Mouse (Mus musculus): Measurements from ENCODE around the gene St5. TPM values are rescaled to one million over a fixed set of nuclear protein-coding genes. Genes with fewer than 3 reads are reported as not detected.
A peak's percentile ranks its signal among the peaks of the same experiment; 100 is the strongest.

Gene St5
- polyA plus RNA-seq, 1 experiment: 47.6 TPM

GRCm38 (mm10) chr7:109531501-109531900 lies 171.9 kb downstream of the St5 start:
- 74% methylated on average over 5 of the region's 5 CpGs for WGBS
- H3K36me3 ChIP-seq (ENCODE audit: control insufficient read depth, insufficient read depth, low read length): no peaks in the 10 kb centered on the region
- no peak overlapping the region for H3K27ac ChIP-seq (ENCODE audit: insufficient read depth, low read depth, low read length)

GRCm38 (mm10) chr7:109529741-109530140 lies 173.7 kb downstream of the St5 start:
- Histone ChIP-seq H3K36me3 (ENCODE audit: control insufficient read depth, insufficient read depth, low read length) (no peaks in the 10 kb centered on the region; the same call in 1 of the 2 replicates), H3K4me3 (ENCODE audit: insufficient read depth, low read depth, low read length) (no peak overlapping the region), H3K4me1 (ENCODE audit: control insufficient read depth, insufficient read depth, low read length) (peaks cover 14% of the 10 kb centered on the region; the same call in 1 of the 2 replicates), H3K27me3 (replicated peaks; ENCODE audit: control insufficient read depth, insufficient read depth, low read length) (no peaks in the 10 kb centered on the region), H3K27ac (ENCODE audit: insufficient read depth, low read depth, low read length) (no peak overlapping the region)
- 78% methylated on average over 2 of the region's 2 CpGs for WGBS
- no peak for TF ChIP-seq POLR2A (IDR thresholded peaks at IDR 0.05; ENCODE audit: low read depth, low read length)
- no peak for TF ChIP-seq CTCF (conservative IDR thresholded peaks at IDR 0.05; ENCODE audit: insufficient read depth, insufficient read length, low read depth, low read length)
- DNase-seq: no peak

More at GRCm38 (mm10) chr7:109531501-109531900, 171.9 kb downstream of the St5 start:
- TF ChIP-seq POLR2A (IDR thresholded peaks at IDR 0.05; ENCODE audit: low read depth, low read length): no peak
- TF ChIP-seq CTCF (conservative IDR thresholded peaks at IDR 0.05; ENCODE audit: insufficient read depth, insufficient read length, low read depth, low read length): no peak
- H3K4me3 ChIP-seq (ENCODE audit: insufficient read depth, low read depth, low read length): no peak overlapping the region
- H3K4me1 ChIP-seq (ENCODE audit: control insufficient read depth, insufficient read depth, low read length): peaks cover under 1% of the 10 kb centered on the region; the same call in 1 of the 2 replicates
- H3K27me3 ChIP-seq (replicated peaks; ENCODE audit: control insufficient read depth, insufficient read depth, low read length): no peaks in the 10 kb centered on the region
- no peak for DNase-seq

- DNase-seq: peak; percentile 60
- H3K36me3 ChIP-seq (ENCODE audit: control insufficient read depth, insufficient read depth, low read length): no peaks in the 10 kb centered on the region; the same call in 1 of the 2 replicates
- H3K27ac ChIP-seq (ENCODE audit: insufficient read depth, low read depth, low read length): no peak overlapping the region
Observed at GRCm38 (mm10) chr7:109528356-109528755, 175.0 kb downstream of the St5 start.

GRCm38 (mm10) chr7:109527536-109527935 lies 175.9 kb downstream of the St5 start:
- 66% methylated on average over 3 of the region's 3 CpGs for WGBS
- no peak for TF ChIP-seq POLR2A (IDR thresholded peaks at IDR 0.05; ENCODE audit: low read depth, low read length)
- peaks cover 14% of the 10 kb centered on the region; the same call in 1 of the 2 replicates for H3K4me1 ChIP-seq (ENCODE audit: control insufficient read depth, insufficient read depth, low read length)
- H3K27ac ChIP-seq (ENCODE audit: insufficient read depth, low read depth, low read length): no peak overlapping the region
- no peak overlapping the region for H3K4me3 ChIP-seq (ENCODE audit: insufficient read depth, low read depth, low read length)
- no peak for DNase-seq
- H3K27me3 ChIP-seq (replicated peaks; ENCODE audit: control insufficient read depth, insufficient read depth, low read length): no peaks in the 10 kb centered on the region
- H3K36me3 ChIP-seq (ENCODE audit: control insufficient read depth, insufficient read depth, low read length): no peaks in the 10 kb centered on the region; the same call in 1 of the 2 replicates

More at GRCm38 (mm10) chr7:109528356-109528755, 175.0 kb downstream of the St5 start:
- H3K27me3 ChIP-seq (replicated peaks; ENCODE audit: control insufficient read depth, insufficient read depth, low read length): no peaks in the 10 kb centered on the region
- no peak overlapping the region for H3K4me3 ChIP-seq (ENCODE audit: insufficient read depth, low read depth, low read length)
- H3K4me1 ChIP-seq (ENCODE audit: control insufficient read depth, insufficient read depth, low read length): peaks cover 14% of the 10 kb centered on the region; the same call in 1 of the 2 replicates
- 21% methylated on average over 3 of the region's 3 CpGs for WGBS
- TF ChIP-seq POLR2A (IDR thresholded peaks at IDR 0.05; ENCODE audit: low read depth, low read length) (no peak), CTCF (conservative IDR thresholded peaks at IDR 0.05; ENCODE audit: insufficient read depth, insufficient read length, low read depth, low read length) (peak; percentile 62)

- Histone ChIP-seq H3K27ac (ENCODE audit: insufficient read depth, low read depth, low read length) (peak overlapping the region; percentile 58), H3K4me1 (ENCODE audit: control insufficient read depth, insufficient read depth, low read length) (peaks cover 14% of the 10 kb centered on the region; the same call in 1 of the 2 replicates), H3K27me3 (replicated peaks; ENCODE audit: control insufficient read depth, insufficient read depth, low read length) (no peaks in the 10 kb centered on the region), H3K36me3 (ENCODE audit: control insufficient read depth, insufficient read depth, low read length) (peaks cover 2% of the 10 kb centered on the region; the same call in 1 of the 2 replicates), H3K4me3 (ENCODE audit: insufficient read depth, low read depth, low read length) (no peak overlapping the region)
- WGBS: 49% methylated on average over 16 of the region's 16 CpGs
- TF ChIP-seq CTCF (conservative IDR thresholded peaks at IDR 0.05; ENCODE audit: insufficient read depth, insufficient read length, low read depth, low read length): no peak
- DNase-seq: peak; percentile 78
Observed at GRCm38 (mm10) chr7:109525740-109526663, 177.4 kb downstream of the St5 start.

GRCm38 (mm10) chr7:109524763-109525162 lies 178.6 kb downstream of the St5 start:
- TF ChIP-seq CTCF (conservative IDR thresholded peaks at IDR 0.05; ENCODE audit: insufficient read depth, insufficient read length, low read depth, low read length) (no peak), POLR2A (IDR thresholded peaks at IDR 0.05; ENCODE audit: low read depth, low read length) (no peak)
- Histone ChIP-seq H3K4me1 (ENCODE audit: control insufficient read depth, insufficient read depth, low read length) (peaks cover 18% of the 10 kb centered on the region; the same call in 1 of the 2 replicates), H3K27ac (ENCODE audit: insufficient read depth, low read depth, low read length) (no peak overlapping the region), H3K4me3 (ENCODE audit: insufficient read depth, low read depth, low read length) (no peak overlapping the region), H3K27me3 (replicated peaks; ENCODE audit: control insufficient read depth, insufficient read depth, low read length) (no peaks in the 10 kb centered on the region), H3K36me3 (ENCODE audit: control insufficient read depth, insufficient read depth, low read length) (peaks cover 3% of the 10 kb centered on the region; the same call in 1 of the 2 replicates)
- no peak for DNase-seq
- whole genome bisulfite sequencing: 83% methylated on average over 3 of the region's 3 CpGs

GRCm38 (mm10) chr7:109524442-109524744 lies 179.0 kb downstream of the St5 start:
- no peak overlapping the region for H3K27ac ChIP-seq (ENCODE audit: insufficient read depth, low read depth, low read length)
- peaks cover 18% of the 10 kb centered on the region; the same call in 1 of the 2 replicates for H3K4me1 ChIP-seq (ENCODE audit: control insufficient read depth, insufficient read depth, low read length)
- no peak overlapping the region for H3K4me3 ChIP-seq (ENCODE audit: insufficient read depth, low read depth, low read length)
- peaks cover 3% of the 10 kb centered on the region; the same call in 1 of the 2 replicates for H3K36me3 ChIP-seq (ENCODE audit: control insufficient read depth, insufficient read depth, low read length)
- H3K27me3 ChIP-seq (replicated peaks; ENCODE audit: control insufficient read depth, insufficient read depth, low read length): no peaks in the 10 kb centered on the region
- TF ChIP-seq POLR2A (IDR thresholded peaks at IDR 0.05; ENCODE audit: low read depth, low read length): no peak
- no peak for TF ChIP-seq CTCF (conservative IDR thresholded peaks at IDR 0.05; ENCODE audit: insufficient read depth, insufficient read length, low read depth, low read length)
- no peak for DNase-seq

All from kidney, adult 2 months (tissue).